Mouse (Mus musculus) cortical plate, adult 2 months (tissue): ENCODE measurements at regions not wholly inside any gene's neighbourhood (a gene's known extent, or its start where the extent isn't known, plus 50 kb on each side); places are given as distances from the start of the nearest gene placed in this dataset.

Experiments
- H3K27ac ChIP-seq: fragments of 200-500 bp; 2 replicates; pipeline ENCODE4 v1.5.1; 2012; ENCODE audit warnings: low read length, control low read depth, inconsistent platforms; ENCODE audit not compliant: insufficient read depth
- H3K4me1 ChIP-seq: fragments of 200-500 bp; 2 replicates; pipeline ENCODE4 v1.6.1; 2011; ENCODE audit warnings: low read length; ENCODE audit not compliant: control insufficient read depth, insufficient read depth
- H3K4me3 ChIP-seq: fragments of 200-500 bp; 2 replicates; pipeline ENCODE4 v1.5.1; 2011; ENCODE audit warnings: mild to moderate bottlenecking, low read length, control low read depth; ENCODE audit not compliant: insufficient read depth
- CTCF ChIP-seq: fragments of 200-500 bp; IDR thresholded peaks from 2 replicates; pipeline ENCODE4 v1.5.1; 2011; ENCODE audit warnings: mild to moderate bottlenecking, control low read depth, low read length; ENCODE audit not compliant: insufficient read depth; ENCODE audit errors: extremely low read depth
- POLR2A ChIP-seq: fragments of 200-500 bp; IDR thresholded peaks from 2 replicates; pipeline ENCODE4 v1.6.1; 2011; ENCODE audit warnings: mild to moderate bottlenecking, low read length, control low read depth; ENCODE audit not compliant: insufficient read depth; ENCODE audit errors: extremely low read depth

DNA sequence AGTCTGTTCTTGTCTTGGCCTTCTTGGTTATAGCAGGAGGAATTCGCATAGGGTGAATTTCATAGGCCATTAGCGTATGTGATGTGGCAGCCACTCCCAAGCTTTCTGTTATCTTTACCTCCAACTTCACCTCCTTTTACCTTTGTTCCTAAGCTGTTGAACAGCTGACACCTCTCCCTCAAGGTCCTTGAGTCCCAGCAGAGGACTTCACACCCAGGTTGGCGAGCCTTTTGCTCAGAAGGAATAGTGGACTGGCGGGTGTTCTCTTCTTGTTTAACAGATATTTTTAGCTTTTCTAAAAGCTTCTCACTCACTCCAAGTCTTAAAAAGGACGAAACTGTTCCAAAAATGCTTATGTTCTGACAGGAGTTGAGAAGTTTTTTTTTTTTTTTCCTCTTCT, 303.4 kb upstream of the Id2 start:
- no peak overlapping the region for H3K27ac ChIP-seq
- TF ChIP-seq POLR2A (no peak), CTCF (no peak)

DNA sequence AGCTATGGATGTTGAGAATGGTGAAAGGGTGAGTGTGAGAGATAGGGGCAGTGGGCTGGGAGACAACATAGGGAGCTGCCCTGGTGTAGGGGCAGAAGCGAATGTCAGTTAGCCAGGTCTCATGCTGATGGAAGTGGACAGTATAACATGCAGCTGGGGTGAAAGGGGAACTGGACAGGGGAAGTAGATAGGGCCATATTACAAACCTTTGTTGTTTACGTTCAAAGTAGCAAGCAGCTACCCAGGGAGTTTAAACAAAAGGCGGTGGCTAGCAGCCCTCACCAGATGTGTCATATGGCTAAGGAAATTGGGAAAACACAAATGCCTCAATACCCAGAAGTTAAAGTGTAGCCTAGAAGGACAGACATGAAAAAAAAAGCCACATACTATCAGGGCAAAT, 301.8 kb upstream of the Id2 start:
- H3K4me1 ChIP-seq = no peaks in the 10 kb centered on the region
- no peak overlapping the region for H3K27ac ChIP-seq
- no peak overlapping the region for H3K4me3 ChIP-seq
- no peak for TF ChIP-seq CTCF
- no peak for TF ChIP-seq POLR2A

More for the DNA sequence above, 303.4 kb upstream of the Id2 start:
- Histone ChIP-seq H3K4me1 (no peaks in the 10 kb centered on the region), H3K4me3 (no peak overlapping the region)

DNA sequence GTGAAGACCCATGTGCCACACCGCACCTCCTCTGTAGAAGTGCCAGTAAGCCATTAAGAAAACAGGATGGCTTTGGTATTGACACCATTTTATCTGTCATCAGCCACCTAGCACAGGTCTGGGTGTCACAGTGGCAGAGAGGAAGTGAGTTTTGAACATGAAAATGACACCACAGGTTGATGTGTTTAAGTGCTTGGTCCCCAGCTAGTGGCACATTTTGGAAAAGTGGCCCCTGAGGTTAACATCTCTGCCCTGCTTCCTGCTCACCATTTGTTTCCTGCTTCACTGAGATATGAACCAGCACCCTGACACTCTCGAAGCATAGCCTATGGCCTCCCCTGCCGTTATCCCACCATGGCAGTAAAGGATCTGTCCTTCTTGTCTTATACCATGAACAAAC, 297.4 kb upstream of the Id2 start:
- no peaks in the 10 kb centered on the region for H3K4me1 ChIP-seq
- TF ChIP-seq POLR2A (no peak), CTCF (no peak)
- H3K27ac ChIP-seq = no peak overlapping the region
- no peak overlapping the region for H3K4me3 ChIP-seq

GRCm38 (mm10) chr12:25393501-25393900, 296.6 kb upstream of the Id2 start:
- no peaks in the 10 kb centered on the region for H3K4me1 ChIP-seq
- TF ChIP-seq POLR2A (no peak), CTCF (no peak)
- no peak overlapping the region for H3K27ac ChIP-seq
- no peak overlapping the region for H3K4me3 ChIP-seq

GRCm38 (mm10) chr12:25389202-25389601, 292.3 kb upstream of the Id2 start:
- TF ChIP-seq POLR2A = no peak
- no peak for TF ChIP-seq CTCF
- Histone ChIP-seq H3K4me1 (no peaks in the 10 kb centered on the region), H3K27ac (no peak overlapping the region), H3K4me3 (no peak overlapping the region)

- TF ChIP-seq POLR2A (no peak), CTCF (no peak)
- H3K4me3 ChIP-seq = no peak overlapping the region
- no peaks in the 10 kb centered on the region for H3K4me1 ChIP-seq
- H3K27ac ChIP-seq = no peak overlapping the region
Observed at GRCm38 (mm10) chr12:25387791-25388280, 290.9 kb upstream of the Id2 start.

GRCm38 (mm10) chr12:25382961-25383360, 286.0 kb upstream of the Id2 start:
- H3K27ac ChIP-seq = no peak overlapping the region
- TF ChIP-seq CTCF (no peak), POLR2A (no peak)
- H3K4me3 ChIP-seq = no peak overlapping the region
- H3K4me1 ChIP-seq = no peaks in the 10 kb centered on the region

GRCm38 (mm10) chr12:25382475-25382874, 285.5 kb upstream of the Id2 start:
- no peak overlapping the region for H3K27ac ChIP-seq
- no peak overlapping the region for H3K4me3 ChIP-seq
- H3K4me1 ChIP-seq = no peaks in the 10 kb centered on the region
- TF ChIP-seq CTCF (no peak), POLR2A (no peak)

DNA sequence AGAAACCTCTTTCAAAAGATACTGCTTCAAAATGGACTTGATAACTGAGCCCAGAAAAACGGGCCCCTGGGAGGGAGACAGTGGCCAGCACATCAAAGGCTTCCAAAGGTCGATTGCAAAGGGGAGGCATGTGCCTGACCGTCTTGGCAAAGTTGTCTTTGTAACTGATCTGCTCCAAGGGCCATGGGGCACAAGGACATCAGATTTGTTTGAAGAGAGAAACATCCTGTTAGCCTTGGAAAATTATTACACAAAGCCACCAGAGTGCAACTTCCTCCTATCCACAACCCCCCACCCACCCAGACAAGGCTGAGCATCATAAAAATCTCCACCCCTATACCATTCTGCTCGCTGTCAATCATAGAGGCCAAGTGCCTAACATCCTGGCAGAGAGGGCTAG, 284.7 kb upstream of the Id2 start:
- no peak for TF ChIP-seq POLR2A
- Histone ChIP-seq H3K4me1 (no peaks in the 10 kb centered on the region), H3K4me3 (no peak overlapping the region), H3K27ac (no peak overlapping the region)

DNA sequence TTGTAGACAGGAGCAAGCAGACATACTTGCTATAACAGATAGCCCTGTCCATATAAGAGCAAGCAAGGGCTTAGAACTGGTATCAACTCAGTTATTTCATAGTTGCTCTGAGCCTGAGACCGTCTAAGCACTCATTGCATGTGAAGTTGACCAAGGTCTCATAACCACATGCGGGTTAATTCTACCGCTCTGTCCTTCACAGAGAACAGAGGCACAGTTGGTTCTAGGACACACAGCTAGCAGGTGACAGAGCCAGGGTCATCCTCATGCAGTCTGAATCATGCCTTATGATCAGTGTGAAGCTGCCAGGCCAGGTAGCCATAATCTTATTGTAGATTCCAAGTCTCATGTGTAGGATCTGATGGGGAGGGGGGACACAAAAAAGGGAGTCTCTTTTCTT, 283.1 kb upstream of the Id2 start:
- no peak for TF ChIP-seq POLR2A
- TF ChIP-seq CTCF = no peak
- H3K4me3 ChIP-seq = no peak overlapping the region
- no peaks in the 10 kb centered on the region for H3K4me1 ChIP-seq
- no peak overlapping the region for H3K27ac ChIP-seq

GRCm38 (mm10) chr12:25379016-25379415, 282.1 kb upstream of the Id2 start:
- H3K27ac ChIP-seq = no peak overlapping the region
- H3K4me1 ChIP-seq = no peaks in the 10 kb centered on the region
- H3K4me3 ChIP-seq = no peak overlapping the region
- no peak for TF ChIP-seq CTCF
- TF ChIP-seq POLR2A = no peak
